Mouse (Mus musculus) right cerebral cortex, postnatal 10 days (tissue): ENCODE results near the gene Jag1.

Source experiments
- DNase-seq, 2 experiments: peaks; one replicate each; pipeline ENCODE4 v3.0.0; 2021; ENCODE audit warnings: low spot score in 2 of 2

Gene Jag1

DNA sequence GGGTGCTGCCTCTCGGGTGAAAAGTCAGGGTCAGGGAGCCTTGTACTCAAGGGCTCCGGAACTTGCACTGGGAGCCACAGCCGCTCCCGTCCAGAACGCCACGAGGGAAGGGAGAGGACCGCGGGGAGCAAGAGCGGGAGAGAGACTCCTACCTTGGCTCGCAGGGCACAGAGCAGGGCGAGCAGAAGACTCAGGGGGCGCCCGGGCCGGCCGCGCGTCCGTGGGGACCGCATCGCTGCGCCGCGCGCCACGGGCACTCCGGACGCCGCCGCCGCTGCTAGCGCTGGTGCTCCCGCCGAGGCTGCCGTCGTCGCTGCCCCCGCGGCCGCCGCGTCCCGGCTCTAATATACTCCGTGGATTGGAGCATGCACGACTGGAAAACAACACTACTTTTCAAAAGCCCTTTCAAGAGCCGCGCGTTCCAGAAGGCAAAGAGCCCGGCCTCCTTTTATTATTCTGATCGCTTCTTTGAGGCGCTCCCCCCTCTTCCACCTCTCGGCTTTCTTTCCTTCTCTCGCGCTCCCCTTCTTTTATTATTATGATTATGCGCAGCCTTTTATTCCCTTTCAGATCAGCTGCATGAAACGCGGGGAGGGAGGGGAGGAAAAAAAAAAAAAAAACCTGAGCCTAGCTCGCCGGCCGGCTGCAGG lies at the start of gene Jag1:
Gene Jag1 (minus strand): TSS at position 620 of the 650 bp plus-strand sequence.
- DNase-seq = peak; percentile 43 to 59

GRCm38 (mm10) chr2:137156018-137156417 lies 39.6 kb upstream of the Jag1 start:
- no peak for DNase-seq

DNA sequence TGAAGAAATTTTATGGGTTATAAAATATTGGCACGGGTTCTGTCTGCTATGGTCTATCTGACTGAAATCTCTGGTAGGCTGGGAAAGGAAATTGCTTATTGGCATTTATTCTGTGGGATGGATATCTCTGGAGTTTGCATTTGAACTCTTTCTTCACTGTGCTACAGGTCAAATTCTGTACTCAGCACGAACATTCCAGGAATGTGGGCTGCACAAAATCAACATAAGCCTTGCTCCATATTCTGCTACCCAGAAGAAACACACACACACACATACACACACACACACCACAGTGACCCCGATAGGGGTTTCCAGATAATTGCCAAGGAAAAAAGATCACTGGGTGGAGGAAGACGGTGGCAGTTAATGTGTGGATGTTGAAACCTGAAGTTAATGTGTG lies 37.4 kb upstream of the Jag1 start:
- DNase-seq = no peak

DNA sequence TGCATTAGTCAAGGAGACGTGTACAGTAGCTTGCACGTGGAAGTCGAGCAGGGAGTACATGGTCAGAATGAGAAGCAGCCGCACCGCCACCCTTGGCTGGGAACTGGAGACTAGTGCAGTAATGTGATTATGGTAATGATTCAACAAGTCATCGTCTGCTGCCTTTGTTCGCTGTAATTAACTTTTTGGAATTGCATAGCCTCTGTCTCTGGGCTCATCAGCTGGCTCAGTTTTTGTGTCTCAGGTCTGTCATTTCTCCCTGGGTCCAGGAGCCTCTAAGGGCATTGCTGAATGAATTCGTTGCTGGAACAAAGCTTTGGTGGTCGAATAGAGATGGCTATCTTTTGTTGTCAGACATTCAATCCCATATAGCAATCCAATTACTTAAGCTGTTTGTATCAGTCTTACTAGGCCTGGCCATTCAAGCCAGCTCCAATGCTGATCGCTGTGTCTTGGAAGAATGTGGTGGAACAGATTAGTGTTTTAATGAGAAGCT lies 36.8 kb upstream of the Jag1 start:
- no peak for DNase-seq

DNA sequence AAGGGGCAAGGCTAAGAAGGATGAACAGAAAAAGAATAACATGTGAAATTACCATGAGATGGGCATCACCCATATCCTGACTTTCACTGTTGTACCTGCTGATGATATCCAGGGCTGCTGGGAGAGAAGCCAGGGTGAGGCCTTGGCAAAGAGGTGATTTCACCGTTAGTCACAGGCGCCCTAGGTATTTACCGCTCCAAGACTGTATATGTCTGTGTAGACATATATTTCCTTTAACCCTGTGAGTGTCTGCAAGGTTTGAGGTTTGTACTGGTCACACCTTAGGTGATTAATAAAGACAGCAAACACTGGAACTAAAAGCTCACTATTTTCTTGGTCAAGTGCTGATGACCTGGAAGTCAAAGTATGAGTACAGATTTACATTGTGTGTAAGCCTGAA lies 34.5 kb upstream of the Jag1 start:
- DNase-seq = no peak

- DNase-seq = no peak
Observed at GRCm38 (mm10) chr2:137146938-137147666, 30.7 kb upstream of the Jag1 start.

GRCm38 (mm10) chr2:137138063-137138462 lies 21.6 kb upstream of the Jag1 start:
- DNase-seq = no peak

GRCm38 (mm10) chr2:137134035-137134434 lies 17.6 kb upstream of the Jag1 start:
- DNase-seq = no peak

DNA sequence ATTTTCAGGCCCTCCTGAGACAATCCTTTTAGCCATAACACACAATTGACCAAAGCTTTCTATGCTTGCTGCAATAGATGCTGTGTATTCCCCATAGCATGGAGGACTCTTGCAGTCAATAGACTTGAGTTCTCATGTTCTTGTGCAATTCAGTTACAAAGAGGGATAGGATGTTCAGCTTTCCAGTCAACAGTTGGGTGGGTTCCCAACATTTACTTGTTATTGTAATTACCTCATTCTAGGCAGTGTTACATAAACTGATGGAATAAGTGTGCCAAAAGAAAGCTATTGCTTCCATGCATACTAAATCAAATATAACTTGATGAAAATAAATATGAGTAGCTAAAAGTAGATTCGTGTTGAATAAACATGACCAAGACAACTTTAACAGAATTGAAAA lies 8.4 kb upstream of the Jag1 start:
- no peak for DNase-seq

GRCm38 (mm10) chr2:137117321-137117690 lies 862 bp upstream of the Jag1 start:
- DNase-seq = peak; percentile 73 to 81

DNA sequence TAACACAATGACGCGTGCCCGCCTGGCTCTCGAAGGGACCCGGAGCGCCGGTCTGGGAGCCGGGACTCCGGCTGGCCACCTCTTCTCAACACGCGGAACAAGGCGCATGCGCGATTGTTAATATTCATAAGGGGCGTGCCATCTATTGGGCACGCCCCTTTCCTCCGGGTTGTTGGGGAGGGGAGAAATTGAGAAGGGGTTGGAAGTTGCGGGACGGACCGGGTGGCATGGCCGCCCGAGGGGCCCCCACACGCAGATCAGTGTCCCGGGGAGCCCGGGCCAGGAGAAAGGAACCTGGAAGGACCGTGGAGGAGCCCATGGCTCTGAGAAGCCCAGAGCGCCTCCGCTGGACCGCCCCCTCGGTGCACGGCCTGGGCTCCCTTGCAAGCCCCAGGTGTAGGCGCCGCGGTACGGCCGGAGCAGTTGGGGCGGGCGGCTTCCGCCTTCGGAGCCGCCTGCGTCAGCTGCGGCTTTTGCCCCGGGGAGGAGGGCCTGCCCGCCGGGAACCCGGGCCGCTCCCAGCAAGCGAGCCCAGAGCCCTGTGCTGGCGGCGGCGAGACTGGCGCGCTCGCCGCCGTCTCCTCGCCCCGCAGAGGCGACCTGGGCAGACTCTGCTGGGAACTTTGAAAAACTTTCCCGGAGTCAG lies 354 bp upstream of the Jag1 start:
- peak; percentile 83 to 84 for DNase-seq

DNA sequence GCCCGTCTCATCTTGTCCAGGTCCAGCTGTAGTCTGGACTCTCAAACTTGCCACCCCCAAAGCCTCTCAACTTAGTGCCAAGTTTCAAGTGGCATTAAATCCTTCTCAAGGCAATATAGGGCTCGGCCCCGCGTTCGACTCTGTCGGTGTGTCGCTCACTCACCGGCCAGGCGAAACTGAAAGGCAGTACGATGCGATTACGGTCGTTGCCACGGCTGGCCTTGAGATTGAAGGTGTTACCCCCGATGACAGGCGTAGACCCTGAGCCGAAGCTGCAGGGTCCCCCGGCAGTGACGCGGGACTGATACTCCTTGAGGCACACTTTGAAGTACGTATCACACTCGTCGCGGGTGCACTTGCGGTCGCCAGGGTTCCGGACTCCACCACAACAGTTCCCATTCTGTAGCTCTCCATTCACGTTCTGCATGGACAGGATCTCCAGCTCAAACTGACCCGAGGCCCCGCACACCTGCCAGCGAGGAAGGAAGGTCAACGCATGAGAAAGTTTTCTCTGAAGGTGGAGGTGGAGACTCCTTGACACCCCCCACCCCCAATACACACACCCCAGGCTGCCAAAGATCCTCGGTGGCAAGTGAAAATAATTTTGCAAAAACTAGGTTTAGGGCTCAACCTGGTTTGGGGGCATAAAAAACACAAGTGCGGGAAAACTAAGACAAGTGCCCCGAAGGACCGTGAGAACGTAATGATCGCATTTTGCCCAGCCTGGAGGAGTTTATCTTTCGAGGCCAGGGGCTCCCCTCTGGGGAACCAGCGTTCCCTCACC lies 1.0 kb downstream of the Jag1 start:
- no peak for DNase-seq

DNA sequence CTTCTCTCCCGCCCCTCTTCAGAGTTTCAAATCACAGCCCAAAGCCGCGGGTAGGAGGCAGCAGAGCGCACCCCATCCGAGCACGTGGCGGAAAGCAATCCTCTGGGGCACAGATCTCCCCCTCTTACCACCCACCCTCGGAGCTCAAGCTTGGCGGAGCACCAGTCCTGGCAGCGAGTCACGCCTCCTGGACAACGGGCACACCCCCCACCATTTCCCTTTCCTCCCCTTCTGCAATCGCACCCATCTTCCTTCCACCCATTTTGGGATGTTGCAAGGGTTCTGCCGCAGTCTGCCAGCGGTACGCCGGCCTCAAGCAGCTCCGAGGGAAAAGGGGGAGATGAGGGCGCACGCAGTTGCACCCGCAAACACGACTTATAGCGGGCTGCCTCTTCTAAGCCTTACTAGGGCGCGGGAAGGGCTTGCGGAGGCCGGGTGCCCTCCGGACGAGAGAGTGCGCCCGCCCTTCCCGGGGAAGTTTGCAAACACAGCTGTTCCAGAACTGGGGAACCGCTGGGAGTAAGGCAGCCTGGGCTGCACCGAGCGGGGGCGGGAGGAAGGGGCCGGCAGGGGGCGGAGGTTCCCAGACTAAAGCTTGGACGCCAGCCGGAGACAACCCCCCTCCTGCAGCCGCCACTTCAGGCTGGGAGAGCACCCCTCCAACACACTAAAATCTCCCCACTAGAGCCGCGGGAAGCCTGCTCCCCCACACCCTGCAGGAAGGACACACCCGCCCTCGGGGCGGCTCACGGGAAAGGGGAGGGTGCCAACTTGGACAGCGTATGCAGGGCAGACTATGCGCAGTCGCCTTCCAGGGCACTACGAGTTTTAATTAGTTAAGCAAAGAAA lies 2.0 kb downstream of the Jag1 start:
- peak; percentile 86 to 87 for DNase-seq

DNA sequence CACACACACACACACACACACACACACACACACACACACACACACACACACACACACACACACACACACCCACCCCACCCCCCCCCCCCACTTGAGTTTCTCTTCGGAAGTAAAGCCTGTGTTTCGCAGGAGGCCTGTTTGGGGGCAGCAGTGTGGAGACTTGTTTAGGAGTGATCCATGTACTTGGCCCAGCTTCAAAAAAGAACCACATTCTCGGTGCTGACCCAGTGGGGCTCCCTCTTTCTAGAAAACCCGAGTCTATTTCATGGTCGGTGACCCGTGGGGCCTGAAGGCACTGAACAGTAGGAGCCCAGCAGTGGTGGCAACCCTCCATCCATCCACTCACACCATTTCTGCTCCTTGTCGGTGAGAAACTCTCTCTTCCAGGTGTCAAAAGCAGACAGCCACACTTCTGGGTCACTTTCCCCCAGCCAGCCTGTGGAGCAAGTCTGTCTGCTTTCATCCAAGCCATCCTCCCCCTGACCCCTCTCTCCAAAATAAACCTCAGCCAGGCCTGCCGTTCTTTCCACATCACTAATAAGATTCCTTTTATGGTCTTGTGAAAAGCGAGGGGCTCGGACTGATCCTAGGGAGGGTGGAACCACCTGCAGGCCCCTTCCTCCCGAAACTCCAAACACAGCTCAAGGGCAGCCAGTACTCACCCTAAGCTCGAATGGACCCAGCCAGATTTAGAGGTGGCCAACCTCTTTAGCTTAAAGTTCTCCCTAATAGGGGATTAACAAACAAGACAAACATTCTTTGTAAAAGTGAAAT lies 3.0 kb downstream of the Jag1 start:
- no peak for DNase-seq

GRCm38 (mm10) chr2:137110214-137110898 lies 6.1 kb downstream of the Jag1 start:
- no peak for DNase-seq

DNA sequence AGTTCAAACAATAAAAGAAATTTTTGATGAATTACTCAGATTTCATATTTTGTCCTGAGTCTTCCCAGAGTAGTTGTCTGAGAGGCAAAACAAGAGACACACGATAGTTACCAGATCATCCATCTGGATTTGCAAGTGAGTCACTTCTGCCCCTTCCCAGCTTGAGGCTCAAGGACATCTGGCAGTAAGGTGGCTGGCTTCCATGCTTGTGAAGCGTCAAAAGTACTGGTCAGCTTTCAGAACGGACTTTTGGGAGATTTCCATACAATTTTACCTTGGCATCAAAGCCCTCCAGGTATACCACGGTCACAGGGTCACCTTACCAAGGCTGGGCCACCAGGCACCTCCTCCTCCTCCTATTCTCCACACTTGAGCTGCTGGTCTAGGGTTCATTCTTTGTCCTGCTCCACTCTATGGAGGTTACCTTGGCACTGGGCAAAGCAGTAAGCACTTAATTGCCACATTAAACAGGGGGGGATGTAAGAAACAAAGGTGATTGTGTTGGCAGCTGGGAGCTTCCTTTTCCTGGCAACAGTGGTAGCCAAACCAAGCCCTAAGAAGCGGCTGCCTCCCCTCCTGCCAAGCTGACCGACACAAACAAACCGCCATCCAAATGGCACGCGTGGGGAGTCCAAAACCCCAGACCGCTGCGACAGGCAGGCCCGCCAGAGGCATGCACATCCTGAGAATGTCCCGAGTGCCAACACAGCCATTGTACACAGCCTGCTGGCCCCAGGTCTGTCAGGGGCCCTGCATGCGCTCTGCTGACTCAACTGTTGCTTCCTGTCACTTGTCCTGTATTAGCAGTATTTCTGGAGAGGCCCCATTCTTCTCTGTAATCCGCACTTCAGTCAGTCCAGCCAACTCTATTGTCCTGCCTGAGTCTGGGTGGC lies 6.9 kb downstream of the Jag1 start:
- DNase-seq = peak; percentile 52 to 54

- DNase-seq = no peak
Observed at GRCm38 (mm10) chr2:137107946-137108345, 8.5 kb downstream of the Jag1 start.

- no peak for DNase-seq
Observed at GRCm38 (mm10) chr2:137107203-137107602, 9.2 kb downstream of the Jag1 start.

GRCm38 (mm10) chr2:137101074-137101473 lies 15.4 kb downstream of the Jag1 start:
- DNase-seq = no peak
